Mouse (Mus musculus) midbrain, embryonic 11.5 days (tissue): ENCODE measurements around the gene Arrdc1. TPM values are rescaled to one million over a fixed set of nuclear protein-coding genes. Genes with fewer than 3 reads are reported as not detected.

Experiments used
- ATAC-seq: fragments of 200-750 bp; cut with Nextera tagmentation; 2 replicates; pipeline ENCODE4 v1.8.0; 2017; ENCODE audit warnings: moderate TSS enrichment, moderate library complexity; ENCODE audit not compliant: low FRiP score
- DNase-seq: peaks from one replicate; pipeline ENCODE4 v3.0.0; 2015; ENCODE audit warnings: low spot score; ENCODE audit errors: missing footprints
- H3K27ac ChIP-seq: fragments of 300-500 bp; sonication (generic); 2 replicates; pipeline ENCODE4 v1.5.1; 2014; ENCODE audit warnings: low read depth, low read length
- H3K27me3 ChIP-seq: fragments of 300-500 bp; sonication (generic); 2 replicates; pipeline ENCODE4 v1.6.1; 2014; ENCODE audit warnings: mild to moderate bottlenecking, low read length, moderate library complexity, mixed read lengths; ENCODE audit not compliant: control insufficient read depth, insufficient read depth
- H3K36me3 ChIP-seq: fragments of 300-500 bp; sonication (generic); 2 replicates; pipeline ENCODE4 v1.6.1; 2014; ENCODE audit warnings: mild to moderate bottlenecking, low read length, moderate library complexity, mixed read lengths; ENCODE audit not compliant: control insufficient read depth, insufficient read depth
- H3K4me1 ChIP-seq: fragments of 300-500 bp; sonication (generic); 2 replicates; pipeline ENCODE4 v1.6.1; 2014; ENCODE audit warnings: low read length; ENCODE audit not compliant: control insufficient read depth, insufficient read depth
- H3K4me2 ChIP-seq: fragments of 300-500 bp; sonication (generic); 2 replicates; pipeline ENCODE4 v1.6.1; 2014; ENCODE audit warnings: mild to moderate bottlenecking, moderate library complexity
- H3K4me3 ChIP-seq: fragments of 300-500 bp; sonication (generic); 2 replicates; pipeline ENCODE4 v1.5.1; 2014; ENCODE audit warnings: low read depth, low read length
- H3K9ac ChIP-seq: fragments of 300-500 bp; sonication (generic); 2 replicates; pipeline ENCODE4 v1.6.1; 2014; ENCODE audit warnings: low read length
- H3K9me3 ChIP-seq: fragments of 300-500 bp; sonication (generic); 2 replicates; pipeline ENCODE4 v1.6.1; 2016; ENCODE audit warnings: low read length; ENCODE audit not compliant: control insufficient read depth
- WGBS: fragments of 180-500 bp; shearing (Covaris S2); extraction: QIAGEN DNeasy Blood & Tissue Kit; methylation state at CpG from one replicate; pipeline ENCODE4 v1.1.7; 2014; 5-methylcytosine and 5-hydroxymethylcytosine counted together
- polyA plus RNA-seq: library from polyadenylated mRNA; unstranded; fragments of >200 nt; fragmentation: Nextera tagmentation; extraction: Ambion mirVana; gene quantifications from 2 replicates; pipeline ENCODE4 v1.2.1, GENCODE M21; 2014

The Arrdc1 gene
- polyA plus RNA-seq, 1 experiment from 2014 or later: 11.6 TPM

- no peak overlapping the region for H3K4me2 ChIP-seq
- no peak overlapping the region for H3K27ac ChIP-seq
Measured at GRCm38 (mm10) chr2:24927810-24928479, 7.1 kb downstream of the Arrdc1 start.

GRCm38 (mm10) chr2:24926965-24927358 is 8.1 kb downstream of the Arrdc1 start:
- Histone ChIP-seq H3K27ac (no peak overlapping the region), H3K36me3 (no peaks in the 10 kb centered on the region), H3K27me3 (no peaks in the 10 kb centered on the region), H3K9me3 (no peaks in the 10 kb centered on the region), H3K4me2 (no peak overlapping the region), H3K4me3 (no peak overlapping the region), H3K9ac (no peak overlapping the region), H3K4me1 (no peaks in the 10 kb centered on the region)
- 77% methylated on average over 7 of the region's 7 CpGs for WGBS
- DNase-seq (no peak), ATAC-seq (no peak)

More at GRCm38 (mm10) chr2:24927810-24928479, 7.1 kb downstream of the Arrdc1 start:
- H3K9ac ChIP-seq: no peak overlapping the region
- WGBS: 63% methylated on average over 4 of the region's 4 CpGs
- ATAC-seq: no peak
- H3K9me3 ChIP-seq: no peaks in the 10 kb centered on the region
- no peak for DNase-seq
- H3K4me1 ChIP-seq: no peaks in the 10 kb centered on the region
- H3K4me3 ChIP-seq: no peak overlapping the region
- no peaks in the 10 kb centered on the region for H3K36me3 ChIP-seq
- no peaks in the 10 kb centered on the region for H3K27me3 ChIP-seq

GRCm38 (mm10) chr2:24926345-24926964 is 8.6 kb downstream of the Arrdc1 start:
- Histone ChIP-seq H3K36me3 (no peaks in the 10 kb centered on the region), H3K27ac (no peak overlapping the region), H3K4me3 (no peak overlapping the region), H3K9me3 (no peaks in the 10 kb centered on the region), H3K9ac (no peak overlapping the region), H3K27me3 (no peaks in the 10 kb centered on the region), H3K4me2 (no peak overlapping the region), H3K4me1 (no peaks in the 10 kb centered on the region)
- ATAC-seq: no peak
- WGBS: 88% methylated on average over 9 of the region's 9 CpGs
- DNase-seq: no peak

GRCm38 (mm10) chr2:24925284-24925683 is 9.8 kb downstream of the Arrdc1 start:
- ATAC-seq (no peak), DNase-seq (no peak)
- Histone ChIP-seq H3K4me2 (no peak overlapping the region), H3K27me3 (no peaks in the 10 kb centered on the region), H3K4me1 (no peaks in the 10 kb centered on the region), H3K9me3 (no peaks in the 10 kb centered on the region), H3K4me3 (no peak overlapping the region), H3K36me3 (no peaks in the 10 kb centered on the region), H3K9ac (no peak overlapping the region), H3K27ac (no peak overlapping the region)
- WGBS: 88% methylated on average over 8 of the region's 8 CpGs

- peak; percentile 73 for DNase-seq
- Histone ChIP-seq H3K4me1 (no peaks in the 10 kb centered on the region; the same call in 1 of the 2 replicates), H3K36me3 (no peaks in the 10 kb centered on the region), H3K9ac (no peak overlapping the region), H3K4me2 (no peak overlapping the region), H3K27ac (no peak overlapping the region), H3K4me3 (no peak overlapping the region), H3K9me3 (no peaks in the 10 kb centered on the region), H3K27me3 (no peaks in the 10 kb centered on the region)
- no peak for ATAC-seq
- 64% methylated on average over 2 of the region's 2 CpGs for WGBS
Measured at GRCm38 (mm10) chr2:24923561-24923960, 11.5 kb downstream of the Arrdc1 start.

GRCm38 (mm10) chr2:24919839-24920175 is 15.2 kb downstream of the Arrdc1 start:
- H3K4me1 ChIP-seq: peaks cover 11% of the 10 kb centered on the region
- H3K9ac ChIP-seq: peak overlapping the region; percentile 99
- WGBS: 8% methylated on average over 8 of the region's 8 CpGs
- peak overlapping the region; percentile 95 for H3K4me3 ChIP-seq
- DNase-seq (no peak), ATAC-seq (peak; percentile 66; the same call in 1 of the 2 replicates)
- no peaks in the 10 kb centered on the region for H3K9me3 ChIP-seq
- no peaks in the 10 kb centered on the region for H3K27me3 ChIP-seq
- H3K4me2 ChIP-seq: peak overlapping the region; percentile 85
- H3K36me3 ChIP-seq: no peaks in the 10 kb centered on the region
- no peak overlapping the region for H3K27ac ChIP-seq

- peak within 1 kb of the TSS; percentile 85 for H3K4me2 ChIP-seq
- H3K9ac ChIP-seq: peak within 1 kb of the TSS; percentile 99
- H3K4me1 ChIP-seq: peaks cover 11% of the 10 kb centered on the region
- peak within 1 kb of the TSS; percentile 92 for H3K27ac ChIP-seq
- H3K9me3 ChIP-seq: no peaks in the 10 kb centered on the region
- H3K4me3 ChIP-seq: peak within 1 kb of the TSS; percentile 95
- no peaks in the 10 kb centered on the region for H3K27me3 ChIP-seq
- under 1% methylated on average over 94 of the region's 112 CpGs for WGBS
- H3K36me3 ChIP-seq: no peaks in the 10 kb centered on the region
- peak; percentile 99 for ATAC-seq
- DNase-seq: peak; percentile 99
Measured at GRCm38 (mm10) chr2:24918930-24919838, 15.9 kb downstream of the Arrdc1 start, which contains the start of gene Ehmt1. TSS of gene Ehmt1 (minus strand) at chr2:24919614.

GRCm38 (mm10) chr2:24914762-24915161 is 20.3 kb downstream of the Arrdc1 start:
- no peak overlapping the region for H3K4me2 ChIP-seq
- H3K9ac ChIP-seq: no peak overlapping the region
- H3K4me3 ChIP-seq: no peak overlapping the region
- H3K27ac ChIP-seq: no peak overlapping the region
- ATAC-seq: no peak
- H3K9me3 ChIP-seq: no peaks in the 10 kb centered on the region
- WGBS: 89% methylated on average over 3 of the region's 3 CpGs
- no peak for DNase-seq
- peaks cover 11% of the 10 kb centered on the region for H3K4me1 ChIP-seq
- H3K27me3 ChIP-seq: no peaks in the 10 kb centered on the region
- H3K36me3 ChIP-seq: no peaks in the 10 kb centered on the region

- Histone ChIP-seq H3K27me3 (no peaks in the 10 kb centered on the region), H3K36me3 (no peaks in the 10 kb centered on the region), H3K27ac (no peak overlapping the region), H3K9ac (no peak overlapping the region), H3K4me3 (no peak overlapping the region), H3K9me3 (no peaks in the 10 kb centered on the region), H3K4me2 (no peak overlapping the region), H3K4me1 (peaks cover 4% of the 10 kb centered on the region)
- no peak for DNase-seq
- ATAC-seq: no peak
Measured at GRCm38 (mm10) chr2:24912589-24912988, 22.5 kb downstream of the Arrdc1 start.
